ENCODE assay signal across 10 mouse cellular contexts in the genomic region with DNA sequence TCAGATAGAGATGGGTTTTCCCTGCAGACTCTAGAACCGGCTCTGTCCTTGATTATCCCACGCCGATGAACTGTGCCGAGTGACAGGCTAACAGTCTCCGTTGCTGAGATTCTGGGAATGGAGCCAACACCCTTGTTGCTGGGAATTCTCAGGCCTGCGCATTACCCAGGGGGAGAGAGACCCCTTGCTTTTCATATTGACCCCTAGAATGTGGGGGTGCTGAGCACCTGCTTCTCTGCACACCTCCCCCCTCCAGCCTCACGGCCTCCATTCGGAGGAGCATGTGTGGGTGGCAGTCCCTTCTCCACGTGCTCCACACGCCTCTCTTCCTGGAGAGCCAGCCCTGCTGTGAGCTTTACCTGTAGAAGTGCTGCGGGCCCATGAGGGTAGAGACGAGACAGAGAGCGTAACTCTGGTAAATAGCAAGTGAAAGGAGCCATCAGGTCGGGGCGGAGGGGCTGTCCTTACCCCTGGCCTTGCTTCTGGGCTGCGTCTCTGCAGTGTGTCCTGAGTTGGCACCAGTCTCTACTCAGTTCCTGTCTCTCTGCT. TPM values are rescaled to one million over a fixed set of nuclear protein-coding genes. Genes with fewer than 3 reads are reported as not detected.
DNase-seq lines count a peak whose midpoint lies in the region; ATAC-seq and TF ChIP-seq lines count a peak whose summit lies in the region.
"Had no signal": no experiment of that assay in that cellular context is flagged by ENCODE, and none has a peak within 500 bp of the region (broad histone marks: within the 10 kb centered on the region; RNA-seq: fewer than 3 reads in every experiment).

No protein-coding gene starts in this region.

- peak overlapping the region; percentile 53 for H3K27ac ChIP-seq in heart, embryonic 12.5 days (ENCODE audit: poor library complexity, severe bottlenecking)
- H3K27ac ChIP-seq in forebrain, embryonic 16.5 days (ENCODE audit: low read length) = peak overlapping the region; percentile 64
- H3K27ac ChIP-seq in stomach, embryonic 14.5 days (ENCODE audit: low read length) = peak overlapping the region; percentile 71; the same call in 1 of the 2 replicates
- no peak overlapping the region for H3K27ac ChIP-seq in liver, postnatal 0 days (ENCODE audit: low read depth)

- H3K4me2 ChIP-seq in heart, embryonic 12.5 days = peak overlapping the region; percentile 22; the same call in 1 of the 2 replicates
- H3K4me2 ChIP-seq in forebrain, embryonic 16.5 days (ENCODE audit: low read length) = peak overlapping the region; percentile 18
- H3K4me2 ChIP-seq in stomach, embryonic 14.5 days (replicated peaks; ENCODE audit: low read depth, low read length) = no peak overlapping the region
- no peak overlapping the region for H3K4me2 ChIP-seq in liver, postnatal 0 days (ENCODE audit: low read depth, low read length)

- TF ChIP-seq CTCF in liver, postnatal 0 days (IDR thresholded peaks at IDR 0.05; ENCODE audit: low read depth) = no peak

- peak; percentile 30; the same call in 1 of the 2 replicates for ATAC-seq in heart, embryonic 12.5 days (ENCODE audit: insufficient number of reproducible peaks, low FRiP score)
- ATAC-seq in forebrain, embryonic 16.5 days = peak; percentile 85
- ATAC-seq in stomach, embryonic 14.5 days (ENCODE audit: insufficient number of reproducible peaks, insufficient read depth, low FRiP score, low read depth) = peak; percentile 74
- no peak for ATAC-seq in liver, postnatal 0 days

- intact Hi-C loops in left cerebral cortex, postnatal 10 days (cut with DNase I) = no loop called here

- no peaks in the 10 kb centered on the region for H3K27me3 ChIP-seq in heart, embryonic 12.5 days (replicated peaks)
- H3K27me3 ChIP-seq in forebrain, embryonic 16.5 days (replicated peaks; ENCODE audit: control insufficient read depth, insufficient read depth, low read length) = no peaks in the 10 kb centered on the region
- H3K27me3 ChIP-seq in stomach, embryonic 14.5 days (ENCODE audit: control insufficient read depth, insufficient read depth, low read length) = no peaks in the 10 kb centered on the region
- H3K27me3 ChIP-seq in liver, postnatal 0 days (ENCODE audit: insufficient read depth, low read length) = no peaks in the 10 kb centered on the region
- H3K27me3 ChIP-seq: CH12.LX had no signal

- no peaks in the 10 kb centered on the region for H3K9me3 ChIP-seq in heart, embryonic 12.5 days (replicated peaks)
- H3K9me3 ChIP-seq in forebrain, embryonic 16.5 days (ENCODE audit: control insufficient read depth, low read length) = no peaks in the 10 kb centered on the region
- H3K9me3 ChIP-seq in stomach, embryonic 14.5 days (ENCODE audit: control insufficient read depth, low read depth, low read length) = no peaks in the 10 kb centered on the region
- H3K9me3 ChIP-seq in liver, postnatal 0 days (ENCODE audit: low read length) = no peaks in the 10 kb centered on the region

- peak overlapping the region; percentile 21; the same call in 1 of the 2 replicates for H3K9ac ChIP-seq in heart, embryonic 12.5 days
- no peak overlapping the region for H3K9ac ChIP-seq in forebrain, embryonic 16.5 days (replicated peaks; ENCODE audit: low read depth, low read length)
- H3K9ac ChIP-seq in stomach, embryonic 14.5 days (replicated peaks; ENCODE audit: low read depth, low read length) = no peak overlapping the region
- no peak overlapping the region for H3K9ac ChIP-seq in liver, postnatal 0 days (replicated peaks)

- TF ChIP-seq EP300 in liver, postnatal 0 days (IDR thresholded peaks at IDR 0.05; ENCODE audit: low read depth) = no peak

- DNase-seq in heart, adult 8-10 months (ENCODE audit: low spot score) = no peak
- peak; percentile 25 for DNase-seq in adrenal gland, adult 8-10 months
- peak; percentile 70 to 80 for DNase-seq in left cerebral cortex, postnatal 10 days (ENCODE audit: extremely low spot score in 1 of 2, low spot score in 2 of 2)
- DNase-seq in T-cell, adult 2 months (ENCODE audit: low spot score) = no peak
- DNase-seq in liver, postnatal 0 days = no peak

- H3K4me3 ChIP-seq in heart, embryonic 12.5 days = no peak overlapping the region
- H3K4me3 ChIP-seq in forebrain, embryonic 16.5 days (replicated peaks; ENCODE audit: low read length) = no peak overlapping the region
- H3K4me3 ChIP-seq in stomach, embryonic 14.5 days (ENCODE audit: low read depth, low read length) = no peak overlapping the region
- no peak overlapping the region for H3K4me3 ChIP-seq in liver, postnatal 0 days (ENCODE audit: low read depth, low read length)

- WGBS in heart, embryonic 12.5 days = 40% methylated on average over 16 of the region's 16 CpGs
- WGBS in forebrain, embryonic 16.5 days = 13% methylated on average over 16 of the region's 16 CpGs
- 43% methylated on average over 16 of the region's 16 CpGs for WGBS in stomach, embryonic 14.5 days
- 66% methylated on average over 16 of the region's 16 CpGs for WGBS in liver, postnatal 0 days (ENCODE audit: insufficient replicate concordance)

- H3K4me1 ChIP-seq in heart, embryonic 12.5 days (replicated peaks) = peaks cover 25% of the 10 kb centered on the region
- H3K4me1 ChIP-seq in forebrain, embryonic 16.5 days (replicated peaks; ENCODE audit: control insufficient read depth, insufficient read depth, low read length) = peaks cover 23% of the 10 kb centered on the region
- H3K4me1 ChIP-seq in stomach, embryonic 14.5 days (ENCODE audit: control insufficient read depth, insufficient read depth, low read length) = 0 out of 2 replicates have a peak, but pooled peaks cover 4% of the 10 kb centered on the region
- no peaks in the 10 kb centered on the region for H3K4me1 ChIP-seq in liver, postnatal 0 days (ENCODE audit: insufficient read depth)

- H3K36me3 ChIP-seq in heart, embryonic 12.5 days = peaks cover 32% of the 10 kb centered on the region
- no peaks in the 10 kb centered on the region; the same call in 1 of the 2 replicates for H3K36me3 ChIP-seq in forebrain, embryonic 16.5 days (ENCODE audit: control insufficient read depth, insufficient read depth)
- H3K36me3 ChIP-seq in stomach, embryonic 14.5 days (ENCODE audit: control insufficient read depth, insufficient read depth, low read length) = peaks cover 4% of the 10 kb centered on the region
- no peaks in the 10 kb centered on the region for H3K36me3 ChIP-seq in liver, postnatal 0 days (replicated peaks; ENCODE audit: insufficient read depth, low read length)

RNA-seq across cellular contexts. Expression of a gene that starts 39.7 kb away (rescaled TPM):
- polyA plus RNA-seq in heart, embryonic 12.5 days (2016; fragmentation: Nextera tagmentation; extraction: Ambion mirVana) = 34.6 and 35.3 TPM in 2 replicates
- 10 to 100 TPM; 30.7 to 34.2 (median 33.8) TPM for total RNA-seq in heart, adult 8-10 months (2022)
- total RNA-seq in adrenal gland, adult 8-10 months (2022) = 10 to 100 TPM; 36.0 to 39.9 (median 38.2) TPM
- 18.3 and 19.4 TPM in 2 replicates for polyA plus RNA-seq in forebrain, embryonic 16.5 days (2015; fragmentation: Nextera tagmentation; extraction: Ambion mirVana)
- 10 to 100 TPM; 22.2 to 23.4 TPM for total RNA-seq in left cerebral cortex, postnatal 10 days (2021)
- 29.0 and 30.1 TPM in 2 replicates for polyA plus RNA-seq in stomach, embryonic 14.5 days (2014; fragmentation: Nextera tagmentation; extraction: Ambion mirVana)
- polyA plus RNA-seq in liver, postnatal 0 days (2015; fragmentation: Nextera tagmentation; extraction: Ambion mirVana) = 11.9 and 12.5 TPM in 2 replicates

RNA-seq across cellular contexts. Expression of a gene that starts 48.1 kb away (rescaled TPM):
- 1.6 and 1.9 TPM in 2 replicates for polyA plus RNA-seq in heart, embryonic 12.5 days (2016; fragmentation: Nextera tagmentation; extraction: Ambion mirVana)
- under 1 TPM; 0.24 to 0.37 (median 0.32) TPM for total RNA-seq in heart, adult 8-10 months (2022)
- 1 to 10 TPM in 3 of 4 experiments, under 1 TPM in 1; 0.92 to 2.6 (median 1.2) TPM for total RNA-seq in adrenal gland, adult 8-10 months (2022)
- polyA plus RNA-seq in forebrain, embryonic 16.5 days (2015; fragmentation: Nextera tagmentation; extraction: Ambion mirVana) = 26.1 and 26.8 TPM in 2 replicates
- total RNA-seq in left cerebral cortex, postnatal 10 days (2021) = 10 to 100 TPM; 45.3 to 56.2 TPM
- polyA plus RNA-seq in stomach, embryonic 14.5 days (2014; fragmentation: Nextera tagmentation; extraction: Ambion mirVana) = 7.1 and 8.0 TPM in 2 replicates
- polyA plus RNA-seq in liver, postnatal 0 days (2015; fragmentation: Nextera tagmentation; extraction: Ambion mirVana) = 0.08 TPM in 1 of 2 replicates, not detected in the other
- total RNA-seq: CH12.LX; liver, adult 2 months had no signal
- polyA plus RNA-seq: liver, adult 2 months had no signal

Comparison
In these comparisons a context has a peak if more than half of its experiments do, and no peak if none do; other contexts are left out.
1. H3K4me2 ChIP-seq: peak in heart, embryonic 12.5 days (single experiment) and forebrain, embryonic 16.5 days (single experiment); none in stomach, embryonic 14.5 days (single experiment) and liver, postnatal 0 days (single experiment).
2. DNase-seq: peak in adrenal gland, adult 8-10 months (single experiment) and left cerebral cortex, postnatal 10 days (2 of 2); none in heart, adult 8-10 months (single experiment), T-cell, adult 2 months (single experiment) and liver, postnatal 0 days (single experiment).